Mouse (Mus musculus): ENCODE data around the gene Gm10053.

GRCm38 (mm10) chr19:24907655-24908054 lies 32.2 kb downstream of the Gm10053 start:
- no peak for TF ChIP-seq POLR2A (IDR thresholded peaks at IDR 0.05; ENCODE audit: low read depth, low read length)
- no peak for TF ChIP-seq CTCF (conservative IDR thresholded peaks at IDR 0.05 in 1 of 2, IDR thresholded peaks at IDR 0.05 in 1 of 2; ENCODE audit: low read depth in 2 of 2, low read length in 2 of 2)
- no peak for TF ChIP-seq BHLHE40 (IDR thresholded peaks at IDR 0.05; ENCODE audit: low read depth, low read length)
- no peak for TF ChIP-seq MEF2A (IDR thresholded peaks at IDR 0.05; ENCODE audit: borderline replicate concordance, low read depth, low read length)
- no peak for TF ChIP-seq NELFE (IDR thresholded peaks at IDR 0.05; ENCODE audit: low read depth, low read length)
- no peak for TF ChIP-seq ETS1 (conservative IDR thresholded peaks at IDR 0.05; ENCODE audit: low read depth, low read length)
- no peak for TF ChIP-seq TCF12 (IDR thresholded peaks at IDR 0.05; ENCODE audit: low read depth, low read length)
- no peak for TF ChIP-seq USF2 (conservative IDR thresholded peaks at IDR 0.05; ENCODE audit: low read depth, low read length)
- TF ChIP-seq UBTF (IDR thresholded peaks at IDR 0.05; ENCODE audit: low read depth, low read length), result no peak
- TF ChIP-seq MAX (IDR thresholded peaks at IDR 0.05; ENCODE audit: low read length), result no peak
- TF ChIP-seq CHD1 (IDR thresholded peaks at IDR 0.05; ENCODE audit: low read depth, low read length), result no peak
- no peak for TF ChIP-seq POLR2AphosphoS2 (IDR thresholded peaks at IDR 0.05; ENCODE audit: low read depth, low read length)
